Mouse (Mus musculus): Measurements from ENCODE around the gene Zdhhc19. TPM values are rescaled to one million over a fixed set of nuclear protein-coding genes. Genes with fewer than 3 reads are reported as not detected.

Zdhhc19 gene
- polyA plus RNA-seq, 1 experiment from 2014 or later: not detected

DNA sequence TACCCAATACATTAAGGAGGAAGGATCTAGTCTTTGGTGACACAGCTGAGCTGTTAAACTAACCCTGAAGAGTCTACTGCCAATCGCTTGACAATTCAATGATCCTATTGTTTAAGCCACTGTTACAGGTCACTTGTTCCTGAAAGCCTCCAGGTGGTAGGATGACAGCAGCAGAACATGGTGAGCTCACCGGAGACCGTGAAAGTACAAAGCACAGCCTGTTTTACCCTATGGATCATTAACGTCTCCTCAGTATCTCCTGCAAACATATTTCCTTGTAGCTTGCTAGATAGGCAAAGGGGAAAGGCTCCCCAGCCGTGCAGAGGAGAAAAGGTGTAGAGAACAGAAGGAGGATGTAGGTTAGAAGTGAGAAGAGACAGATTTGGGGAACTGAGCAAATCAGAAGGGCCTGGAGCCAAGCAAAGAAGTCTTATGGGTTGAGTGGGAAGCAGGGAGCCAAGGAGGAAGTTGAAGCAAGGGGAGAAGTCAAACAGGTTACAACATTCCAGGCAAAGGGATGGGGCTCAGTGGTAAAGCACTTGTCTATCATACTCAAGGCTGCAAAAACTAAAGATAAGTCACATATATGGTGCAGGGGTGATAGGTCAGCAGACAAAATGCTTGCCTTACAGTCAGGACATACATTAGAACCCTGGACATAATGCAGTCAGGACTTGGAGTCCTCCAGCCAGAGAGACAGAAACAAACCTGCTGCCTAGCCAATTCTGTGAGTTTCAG, 67.2 kb downstream of the Zdhhc19 start:
- WGBS: 58% methylated on average over 5 of the region's 5 CpGs
- DNase-seq (ENCODE audit: low spot score): no peak
- Histone ChIP-seq H3K4me3 (ENCODE audit: low read depth, low read length) (no peak overlapping the region), H3K9ac (ENCODE audit: low read depth, low read length) (no peak overlapping the region), H3K4me1 (replicated peaks; ENCODE audit: control insufficient read depth, insufficient read depth, low read length) (no peaks in the 10 kb centered on the region), H3K36me3 (ENCODE audit: control insufficient read depth, insufficient read depth, low read length) (no peaks in the 10 kb centered on the region), H3K4me2 (no peak overlapping the region), H3K9me3 (ENCODE audit: control insufficient read depth, low read length) (no peaks in the 10 kb centered on the region), H3K27ac (ENCODE audit: low read depth, low read length) (no peak overlapping the region), H3K27me3 (replicated peaks; ENCODE audit: control insufficient read depth, insufficient read depth, low read length) (no peaks in the 10 kb centered on the region)
- ATAC-seq (replicated peaks; ENCODE audit: low FRiP score): no peak

- H3K4me2 ChIP-seq: no peak overlapping the region
- no peaks in the 10 kb centered on the region for H3K4me1 ChIP-seq (replicated peaks; ENCODE audit: control insufficient read depth, insufficient read depth, low read length)
- DNase-seq (ENCODE audit: low spot score) (no peak), ATAC-seq (replicated peaks; ENCODE audit: low FRiP score) (no peak)
- H3K9ac ChIP-seq (ENCODE audit: low read depth, low read length): no peak overlapping the region
- no peaks in the 10 kb centered on the region for H3K27me3 ChIP-seq (replicated peaks; ENCODE audit: control insufficient read depth, insufficient read depth, low read length)
- WGBS: 51% methylated on average over 4 of the region's 4 CpGs
- no peak overlapping the region for H3K27ac ChIP-seq (ENCODE audit: low read depth, low read length)
- no peak overlapping the region for H3K4me3 ChIP-seq (ENCODE audit: low read depth, low read length)
- no peaks in the 10 kb centered on the region for H3K36me3 ChIP-seq (ENCODE audit: control insufficient read depth, insufficient read depth, low read length)
- H3K9me3 ChIP-seq (ENCODE audit: control insufficient read depth, low read length): no peaks in the 10 kb centered on the region
These were observed 71.2 kb downstream of the Zdhhc19 start for GRCm38 (mm10) chr16:32567282-32567681.

GRCm38 (mm10) chr16:32568401-32568800, 72.3 kb downstream of the Zdhhc19 start:
- Histone ChIP-seq H3K4me1 (replicated peaks; ENCODE audit: control insufficient read depth, insufficient read depth, low read length) (no peaks in the 10 kb centered on the region), H3K27ac (ENCODE audit: low read depth, low read length) (no peak overlapping the region), H3K9me3 (ENCODE audit: control insufficient read depth, low read length) (no peaks in the 10 kb centered on the region), H3K4me3 (ENCODE audit: low read depth, low read length) (no peak overlapping the region), H3K27me3 (replicated peaks; ENCODE audit: control insufficient read depth, insufficient read depth, low read length) (no peaks in the 10 kb centered on the region), H3K4me2 (no peak overlapping the region), H3K36me3 (ENCODE audit: control insufficient read depth, insufficient read depth, low read length) (no peaks in the 10 kb centered on the region), H3K9ac (ENCODE audit: low read depth, low read length) (no peak overlapping the region)
- ATAC-seq (replicated peaks; ENCODE audit: low FRiP score) (no peak), DNase-seq (ENCODE audit: low spot score) (no peak)
- WGBS: 73% methylated on average over 6 of the region's 6 CpGs

DNA sequence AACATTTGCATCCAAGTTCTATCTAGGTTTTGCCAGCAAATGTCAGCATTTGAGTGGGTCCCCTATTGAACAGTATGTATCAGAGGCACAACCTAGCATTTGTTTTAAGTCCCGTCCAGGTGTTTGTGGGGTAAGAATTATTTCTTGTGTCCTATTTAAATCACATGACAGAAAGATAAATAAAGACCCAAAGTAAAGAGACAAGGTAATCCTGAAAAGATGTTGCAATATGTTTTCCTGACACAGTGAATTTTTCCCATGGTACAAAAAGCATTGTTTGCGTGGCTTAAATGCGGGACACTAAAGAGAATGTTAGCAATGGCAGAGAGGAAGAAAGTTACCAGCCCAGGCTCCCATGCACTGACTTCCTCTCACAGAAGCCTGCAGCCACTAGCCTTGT, 74.0 kb downstream of the Zdhhc19 start:
- H3K4me2 ChIP-seq: no peak overlapping the region
- no peaks in the 10 kb centered on the region for H3K9me3 ChIP-seq (ENCODE audit: control insufficient read depth, low read length)
- ATAC-seq (replicated peaks; ENCODE audit: low FRiP score): no peak
- H3K4me3 ChIP-seq (ENCODE audit: low read depth, low read length): no peak overlapping the region
- no peaks in the 10 kb centered on the region for H3K36me3 ChIP-seq (ENCODE audit: control insufficient read depth, insufficient read depth, low read length)
- H3K27me3 ChIP-seq (replicated peaks; ENCODE audit: control insufficient read depth, insufficient read depth, low read length): no peaks in the 10 kb centered on the region
- no peak overlapping the region for H3K27ac ChIP-seq (ENCODE audit: low read depth, low read length)
- no peak for DNase-seq (ENCODE audit: low spot score)
- H3K9ac ChIP-seq (ENCODE audit: low read depth, low read length): no peak overlapping the region
- WGBS: 86% methylated on average over 3 of the region's 3 CpGs
- no peaks in the 10 kb centered on the region for H3K4me1 ChIP-seq (replicated peaks; ENCODE audit: control insufficient read depth, insufficient read depth, low read length)

- H3K9ac ChIP-seq (ENCODE audit: low read depth, low read length): no peak overlapping the region
- no peak for ATAC-seq (replicated peaks; ENCODE audit: low FRiP score)
- DNase-seq (ENCODE audit: low spot score): no peak
- no peaks in the 10 kb centered on the region for H3K36me3 ChIP-seq (ENCODE audit: control insufficient read depth, insufficient read depth, low read length)
- H3K4me2 ChIP-seq: no peak overlapping the region
- no peak overlapping the region for H3K27ac ChIP-seq (ENCODE audit: low read depth, low read length)
- H3K4me3 ChIP-seq (ENCODE audit: low read depth, low read length): no peak overlapping the region
- H3K4me1 ChIP-seq (replicated peaks; ENCODE audit: control insufficient read depth, insufficient read depth, low read length): no peaks in the 10 kb centered on the region
- 85% methylated on average over 4 of the region's 4 CpGs for WGBS
- H3K9me3 ChIP-seq (ENCODE audit: control insufficient read depth, low read length): no peaks in the 10 kb centered on the region
- no peaks in the 10 kb centered on the region for H3K27me3 ChIP-seq (replicated peaks; ENCODE audit: control insufficient read depth, insufficient read depth, low read length)
These were observed 76.5 kb downstream of the Zdhhc19 start for GRCm38 (mm10) chr16:32572528-32572927.

GRCm38 (mm10) chr16:32586482-32586881, 90.4 kb downstream of the Zdhhc19 start:
- no peaks in the 10 kb centered on the region for H3K36me3 ChIP-seq (ENCODE audit: control insufficient read depth, insufficient read depth, low read length)
- 80% methylated on average over 4 of the region's 4 CpGs for WGBS
- ATAC-seq (replicated peaks; ENCODE audit: low FRiP score): no peak
- no peak overlapping the region for H3K9ac ChIP-seq (ENCODE audit: low read depth, low read length)
- H3K4me3 ChIP-seq (ENCODE audit: low read depth, low read length): no peak overlapping the region
- no peaks in the 10 kb centered on the region for H3K9me3 ChIP-seq (ENCODE audit: control insufficient read depth, low read length)
- H3K4me1 ChIP-seq (replicated peaks; ENCODE audit: control insufficient read depth, insufficient read depth, low read length): no peaks in the 10 kb centered on the region
- H3K27me3 ChIP-seq (replicated peaks; ENCODE audit: control insufficient read depth, insufficient read depth, low read length): no peaks in the 10 kb centered on the region
- no peak for DNase-seq (ENCODE audit: low spot score)
- no peak overlapping the region for H3K4me2 ChIP-seq
- no peak overlapping the region for H3K27ac ChIP-seq (ENCODE audit: low read depth, low read length)

- Histone ChIP-seq H3K27me3 (replicated peaks; ENCODE audit: control insufficient read depth, insufficient read depth, low read length) (no peaks in the 10 kb centered on the region), H3K9me3 (ENCODE audit: control insufficient read depth, low read length) (no peaks in the 10 kb centered on the region), H3K4me1 (replicated peaks; ENCODE audit: control insufficient read depth, insufficient read depth, low read length) (no peaks in the 10 kb centered on the region), H3K9ac (ENCODE audit: low read depth, low read length) (no peak overlapping the region), H3K4me2 (no peak overlapping the region), H3K4me3 (ENCODE audit: low read depth, low read length) (no peak overlapping the region), H3K27ac (ENCODE audit: low read depth, low read length) (no peak overlapping the region), H3K36me3 (ENCODE audit: control insufficient read depth, insufficient read depth, low read length) (no peaks in the 10 kb centered on the region)
- 75% methylated on average over 3 of the region's 3 CpGs for WGBS
- DNase-seq (ENCODE audit: low spot score) (no peak), ATAC-seq (replicated peaks; ENCODE audit: low FRiP score) (no peak)
These were observed 92.5 kb downstream of the Zdhhc19 start for GRCm38 (mm10) chr16:32588568-32588967.

GRCm38 (mm10) chr16:32591521-32591920, 95.5 kb downstream of the Zdhhc19 start:
- Histone ChIP-seq H3K36me3 (ENCODE audit: control insufficient read depth, insufficient read depth, low read length) (no peaks in the 10 kb centered on the region), H3K9ac (ENCODE audit: low read depth, low read length) (no peak overlapping the region), H3K4me1 (replicated peaks; ENCODE audit: control insufficient read depth, insufficient read depth, low read length) (no peaks in the 10 kb centered on the region), H3K4me2 (no peak overlapping the region), H3K27me3 (replicated peaks; ENCODE audit: control insufficient read depth, insufficient read depth, low read length) (no peaks in the 10 kb centered on the region), H3K4me3 (ENCODE audit: low read depth, low read length) (no peak overlapping the region), H3K9me3 (ENCODE audit: control insufficient read depth, low read length) (no peaks in the 10 kb centered on the region), H3K27ac (ENCODE audit: low read depth, low read length) (no peak overlapping the region)
- ATAC-seq (replicated peaks; ENCODE audit: low FRiP score) (no peak), DNase-seq (ENCODE audit: low spot score) (no peak)
- WGBS: 88% methylated on average over 8 of the region's 8 CpGs

DNA sequence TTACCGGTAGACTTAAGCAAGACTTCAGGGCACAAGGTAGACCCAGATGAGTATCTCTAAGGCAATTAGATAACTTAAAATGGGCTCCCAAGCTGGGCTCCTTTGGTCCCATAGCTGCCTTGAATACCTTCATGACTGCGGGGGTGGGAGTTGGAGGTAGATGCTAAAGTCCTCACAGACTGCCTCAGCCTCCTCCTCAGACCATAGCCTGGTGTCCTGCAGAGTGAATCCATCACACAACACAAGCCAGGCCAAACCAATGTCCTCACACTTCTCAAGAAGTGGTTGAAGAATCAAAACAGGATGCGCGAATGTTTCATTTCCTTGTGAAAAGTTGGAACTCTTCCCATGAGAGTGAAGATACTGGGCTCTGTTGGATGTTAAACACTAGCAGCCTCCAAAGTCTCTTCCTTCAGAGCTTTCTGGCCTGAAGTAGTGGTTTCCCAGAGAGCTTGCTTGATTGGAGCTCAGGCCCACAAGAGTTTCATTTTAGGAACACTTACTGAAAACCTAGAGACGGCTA, 97.3 kb downstream of the Zdhhc19 start:
- WGBS: 88% methylated on average over 5 of the region's 5 CpGs
- no peaks in the 10 kb centered on the region for H3K9me3 ChIP-seq (ENCODE audit: control insufficient read depth, low read length)
- no peaks in the 10 kb centered on the region for H3K36me3 ChIP-seq (ENCODE audit: control insufficient read depth, insufficient read depth, low read length)
- H3K9ac ChIP-seq (ENCODE audit: low read depth, low read length): no peak overlapping the region
- H3K27ac ChIP-seq (ENCODE audit: low read depth, low read length): no peak overlapping the region
- no peaks in the 10 kb centered on the region for H3K27me3 ChIP-seq (replicated peaks; ENCODE audit: control insufficient read depth, insufficient read depth, low read length)
- no peak for DNase-seq (ENCODE audit: low spot score)
- peaks cover 5% of the 10 kb centered on the region; the same call in 1 of the 2 replicates for H3K4me1 ChIP-seq (replicated peaks; ENCODE audit: control insufficient read depth, insufficient read depth, low read length)
- H3K4me3 ChIP-seq (ENCODE audit: low read depth, low read length): no peak overlapping the region
- ATAC-seq (replicated peaks; ENCODE audit: low FRiP score): no peak
- no peak overlapping the region for H3K4me2 ChIP-seq
